Mouse (Mus musculus) monocyte, adult 2 months (primary cell): ENCODE data around the gene Mybpc2.
A peak's percentile ranks its signal among the peaks of the same experiment; 100 is the strongest.

ENCODE experiments used
- DNase-seq, 2 experiments: peaks; one replicate each; pipeline ENCODE4 v3.0.0; 2022; ENCODE audit warnings: low spot score in 2 of 2, low read depth in 1 of 2

Gene Mybpc2

DNA sequence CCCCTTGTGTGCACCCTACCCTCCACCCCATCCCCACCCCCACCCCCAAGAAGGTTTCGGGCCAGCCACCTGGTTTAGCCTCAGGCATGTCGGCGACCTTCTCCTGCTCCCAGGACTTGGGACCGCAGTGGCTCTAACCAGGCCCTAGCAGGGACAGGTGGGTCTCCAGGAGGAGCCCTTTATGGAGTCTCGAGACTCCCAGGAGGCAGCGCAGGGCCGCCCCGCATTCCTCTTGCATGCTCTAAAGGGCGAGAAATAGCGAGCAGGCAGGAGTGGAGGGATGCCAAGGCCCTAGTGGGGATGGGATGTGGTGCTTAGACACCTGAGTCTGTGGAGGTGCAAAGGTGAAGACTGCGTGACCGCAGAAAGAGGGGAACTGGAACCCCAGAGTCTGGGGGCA lies at the start of gene Mybpc2:
Gene Mybpc2, minus strand, starts transcription at position 155 of the 400 bp plus-strand sequence.
- DNase-seq: no peak

DNA sequence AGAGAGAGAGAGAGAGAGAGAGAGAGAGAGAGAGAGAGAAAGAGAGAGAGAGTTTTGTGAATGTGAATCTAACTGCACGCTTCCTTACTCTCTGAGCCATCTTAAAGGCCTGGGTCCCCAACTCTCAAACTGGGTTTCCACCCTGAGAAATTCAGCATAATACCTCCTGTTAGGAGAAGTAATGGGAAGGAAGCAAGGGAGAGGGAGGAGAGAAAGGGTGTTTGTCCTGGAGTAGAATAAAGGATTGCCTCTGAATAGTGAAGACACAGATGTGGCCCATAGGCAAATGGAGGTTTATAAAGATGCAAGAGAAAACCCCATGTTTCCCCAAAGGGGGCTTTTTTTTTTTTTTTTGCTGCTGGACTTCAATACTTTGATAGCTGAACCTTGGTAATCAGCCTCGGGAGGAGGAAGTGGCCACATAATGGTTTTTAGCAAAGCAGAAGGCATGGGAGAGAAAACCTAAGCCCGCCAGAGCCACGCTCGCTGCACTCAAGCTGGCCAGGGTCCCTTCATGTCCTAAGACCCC lies 48.6 kb upstream of the Mybpc2 start:
- no peak for DNase-seq

DNA sequence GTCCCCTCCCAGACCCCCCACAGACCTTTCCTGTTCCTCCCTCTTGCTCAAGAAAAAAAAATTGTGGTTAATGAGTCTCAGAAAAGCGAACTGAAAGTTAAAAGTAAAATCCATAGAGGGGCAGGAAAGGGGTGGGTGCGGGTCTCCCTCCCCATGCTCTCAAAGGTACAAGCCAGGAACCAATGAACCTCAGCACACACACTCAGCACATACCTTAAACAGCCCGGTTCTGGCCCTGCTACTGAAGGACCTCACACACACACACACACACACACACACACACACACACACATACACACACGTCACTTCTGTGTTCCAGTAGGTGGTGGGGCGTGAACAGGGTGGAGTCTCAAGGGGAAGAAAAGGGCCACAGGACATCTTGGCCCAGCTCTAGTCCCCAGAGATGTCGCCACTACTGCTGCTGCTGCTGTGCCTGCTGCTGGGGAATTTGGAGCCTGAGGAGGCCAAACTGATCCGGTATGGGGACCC lies 47.8 kb upstream of the Mybpc2 start, which contains the start of gene Napsa:
Gene Napsa, plus strand, starts transcription at position 168 of the 489 bp plus-strand sequence.
- peak; percentile 57 to 74 for DNase-seq

DNA sequence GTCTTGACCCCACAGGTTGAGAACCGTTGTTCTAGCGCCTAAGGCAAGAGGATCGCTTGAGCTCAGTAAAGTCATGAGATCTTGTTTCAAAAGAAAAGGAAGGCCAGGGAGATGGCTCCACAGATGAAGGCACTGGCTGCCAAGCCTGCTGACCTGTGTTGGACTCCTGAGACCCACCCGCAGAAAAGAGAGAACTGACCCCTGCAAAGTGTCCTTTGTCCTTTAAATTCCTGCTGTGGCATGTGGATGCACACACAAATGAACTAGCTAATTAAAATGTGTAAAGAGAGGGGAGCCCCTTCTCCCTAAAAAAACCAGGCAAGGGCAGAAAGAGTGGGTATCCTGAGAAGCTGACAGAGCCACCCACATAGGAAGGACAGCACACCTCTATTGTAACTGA lies 47.4 kb upstream of the Mybpc2 start:
- no peak for DNase-seq

DNA sequence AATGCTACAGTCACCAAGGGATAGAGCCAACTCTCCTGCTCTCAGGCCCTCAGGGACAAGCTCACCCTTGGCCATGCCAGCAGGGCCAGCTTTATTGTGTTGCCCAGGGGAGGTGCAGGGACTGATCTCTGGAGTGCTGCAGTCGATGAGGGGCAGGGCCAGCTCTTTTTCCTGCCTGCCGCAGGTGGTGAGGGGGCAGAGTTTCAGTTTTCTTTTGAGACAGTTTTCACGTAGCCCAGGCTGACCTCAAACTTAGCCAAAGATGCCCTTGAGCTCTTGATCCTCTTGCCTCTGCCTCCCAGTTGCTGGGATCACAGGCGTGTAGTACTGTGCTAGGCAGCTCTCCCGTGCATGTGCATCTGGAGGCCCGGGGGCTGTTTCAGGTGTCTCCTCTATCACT lies 46.5 kb upstream of the Mybpc2 start:
- no peak for DNase-seq

DNA sequence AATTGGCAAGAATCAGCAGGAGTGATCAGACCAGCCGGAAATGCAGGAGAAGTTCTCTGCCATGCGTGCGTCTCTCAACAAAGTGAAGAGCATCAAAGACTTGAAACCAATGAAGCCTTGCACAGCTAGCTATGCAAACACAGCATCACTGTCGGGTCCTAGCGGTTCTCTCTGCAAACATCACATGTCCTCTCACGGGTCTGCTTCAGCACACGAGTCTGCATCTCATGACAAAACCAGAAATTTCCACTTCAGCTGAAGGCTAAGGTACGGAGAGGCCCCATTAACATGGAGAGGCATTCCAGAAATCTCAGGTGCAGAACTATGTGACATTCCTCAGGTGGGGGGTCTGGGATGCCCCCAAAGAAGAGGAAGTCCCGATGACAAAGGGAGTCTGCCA lies 44.3 kb upstream of the Mybpc2 start:
- DNase-seq: no peak

DNA sequence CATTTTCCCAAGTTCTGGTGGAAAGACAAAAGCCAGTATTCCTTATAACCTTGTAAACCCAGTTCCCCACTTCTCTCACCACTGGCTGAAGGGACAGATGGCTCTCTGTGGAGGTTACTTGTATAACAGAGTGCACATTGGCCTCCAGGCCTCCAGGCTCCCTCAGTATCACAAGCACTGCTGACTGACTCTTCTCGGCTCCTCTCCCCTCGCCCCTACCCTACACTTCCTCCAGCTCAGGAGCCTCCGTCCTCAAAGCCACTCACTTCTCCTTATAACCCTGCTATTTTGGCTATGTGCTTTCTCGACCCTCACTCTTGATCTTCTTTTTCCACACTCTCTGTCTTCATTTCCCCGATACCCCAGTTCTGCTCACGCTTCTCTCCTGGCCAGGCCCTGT lies 41.0 kb upstream of the Mybpc2 start:
- DNase-seq: no peak

DNA sequence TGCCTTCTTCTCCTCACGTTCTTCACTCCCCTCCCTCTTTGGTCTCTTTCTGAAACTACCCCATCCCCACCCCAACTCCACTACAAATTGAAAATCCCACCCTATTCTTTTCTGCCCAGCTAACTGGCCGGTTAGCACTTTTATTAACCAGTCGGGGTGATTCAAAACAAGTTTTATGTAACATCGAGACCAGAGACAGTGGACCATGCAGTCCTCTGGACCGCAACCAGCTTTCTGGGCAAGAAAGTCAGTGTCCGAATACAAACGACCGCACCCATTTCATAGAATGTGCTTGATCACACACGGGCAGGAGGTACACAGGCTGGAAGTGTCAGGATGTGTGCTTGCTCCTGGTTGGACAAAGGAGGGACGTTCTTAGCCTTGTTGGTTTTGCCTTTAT lies 40.0 kb upstream of the Mybpc2 start:
- no peak for DNase-seq

DNA sequence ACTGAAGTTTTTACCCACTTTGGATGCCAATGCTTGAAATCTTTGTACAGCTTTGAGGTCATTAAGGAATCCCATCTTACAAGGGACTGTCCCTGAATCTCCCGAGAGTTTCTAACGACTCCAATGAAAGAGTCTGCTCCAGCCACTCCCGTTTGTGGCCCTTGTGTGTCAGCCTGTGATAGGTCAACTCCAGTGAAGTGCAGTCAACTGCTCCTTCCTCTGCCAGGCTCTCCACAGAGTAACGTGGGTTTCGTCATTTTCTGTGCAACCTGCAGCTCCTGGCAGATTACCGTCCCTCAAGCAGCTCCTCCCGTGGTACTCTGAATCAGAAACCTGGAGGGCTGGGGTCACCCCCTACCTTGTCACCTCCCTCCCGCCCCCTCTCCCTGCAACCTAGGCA lies 38.8 kb upstream of the Mybpc2 start:
- DNase-seq: no peak

DNA sequence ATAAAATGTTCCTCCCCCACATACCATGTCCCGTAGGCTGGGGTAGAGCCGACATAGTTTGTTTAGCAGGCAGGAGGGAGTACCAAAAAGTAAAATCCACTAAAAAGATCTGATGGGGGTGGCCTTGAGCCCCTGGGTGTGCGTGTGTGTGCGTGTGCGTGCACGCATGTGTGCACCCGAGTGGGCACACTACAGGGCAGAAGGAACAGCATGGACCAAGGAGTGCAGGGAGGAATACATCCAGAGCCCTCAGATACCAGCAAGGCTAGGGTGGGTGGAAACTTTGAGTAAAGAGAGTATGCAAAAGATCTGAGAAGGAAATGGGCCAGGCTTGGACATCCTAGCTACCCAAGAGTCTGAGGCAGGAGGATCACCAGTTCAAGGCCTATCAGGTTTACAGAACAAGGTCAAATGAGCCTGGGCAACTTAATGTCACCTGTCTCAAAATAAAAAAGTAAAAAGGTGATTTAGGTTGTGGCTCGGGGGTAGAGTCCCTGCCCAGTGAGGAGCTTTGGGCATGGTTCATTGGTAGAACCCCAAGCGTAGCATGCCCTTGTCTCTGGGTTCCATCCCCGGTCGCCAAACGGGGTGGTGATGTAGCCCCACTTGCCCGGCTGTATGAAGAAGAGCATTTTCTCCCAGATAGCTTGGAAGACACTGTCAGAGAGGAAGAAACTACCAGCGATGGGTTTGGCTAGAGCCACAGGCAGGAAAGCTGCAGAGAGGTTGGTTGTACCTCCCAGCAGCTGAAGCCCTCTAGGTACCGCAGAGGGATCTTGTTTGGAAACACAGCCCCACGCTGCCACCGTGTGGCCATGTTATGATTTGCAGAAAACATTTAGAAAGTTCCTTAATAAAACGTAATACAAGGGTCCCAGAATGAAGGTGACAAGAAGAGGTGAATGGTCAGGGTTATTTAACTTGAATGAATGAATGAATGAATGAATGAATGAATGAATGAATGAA lies 36.3 kb upstream of the Mybpc2 start:
- DNase-seq: peak; percentile 24 to 55

DNA sequence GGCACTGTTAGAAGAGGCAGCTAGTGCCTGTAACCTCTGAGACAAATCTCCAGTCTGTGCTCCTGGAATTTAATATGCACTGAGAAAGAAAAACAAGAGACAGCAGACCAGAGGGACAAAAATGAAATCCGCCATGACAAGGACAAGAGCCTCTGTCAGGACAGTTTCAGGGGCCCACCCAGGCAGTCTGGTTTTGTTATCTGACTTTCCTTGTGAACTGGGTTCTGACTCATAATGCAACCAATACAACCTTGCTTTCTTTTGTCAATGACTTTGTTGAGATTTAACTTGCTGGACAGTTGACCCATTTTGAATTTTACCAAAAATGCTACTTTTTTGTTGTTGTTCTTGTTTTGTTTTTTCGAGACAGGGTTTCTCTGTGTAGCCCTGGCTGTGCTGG lies 33.2 kb upstream of the Mybpc2 start:
- no peak for DNase-seq

DNA sequence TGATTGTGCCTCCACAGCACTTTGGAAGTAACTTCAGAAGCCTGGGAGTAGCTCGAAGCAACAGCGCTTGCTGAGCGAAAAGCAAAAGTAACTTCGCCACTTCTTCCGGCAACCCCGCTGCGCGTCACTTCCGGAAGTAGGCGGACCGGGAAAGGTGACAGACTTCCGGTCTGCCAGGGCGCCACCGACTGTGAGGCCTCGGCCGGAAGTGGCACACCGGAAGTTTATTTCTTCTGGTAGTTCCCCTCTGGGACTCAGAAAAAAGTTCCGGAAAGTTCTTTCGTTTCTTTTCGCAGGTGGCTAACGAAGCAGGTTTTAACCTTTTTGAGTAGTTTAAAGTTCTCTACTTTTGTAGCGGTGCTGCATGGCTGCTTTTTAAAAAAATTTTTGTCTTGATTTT lies 29.4 kb upstream of the Mybpc2 start, which contains the start of gene Nr1h2:
Gene Nr1h2, minus strand, starts transcription at position 126 of the 400 bp plus-strand sequence.
- DNase-seq: peak; percentile 87 to 96

DNA sequence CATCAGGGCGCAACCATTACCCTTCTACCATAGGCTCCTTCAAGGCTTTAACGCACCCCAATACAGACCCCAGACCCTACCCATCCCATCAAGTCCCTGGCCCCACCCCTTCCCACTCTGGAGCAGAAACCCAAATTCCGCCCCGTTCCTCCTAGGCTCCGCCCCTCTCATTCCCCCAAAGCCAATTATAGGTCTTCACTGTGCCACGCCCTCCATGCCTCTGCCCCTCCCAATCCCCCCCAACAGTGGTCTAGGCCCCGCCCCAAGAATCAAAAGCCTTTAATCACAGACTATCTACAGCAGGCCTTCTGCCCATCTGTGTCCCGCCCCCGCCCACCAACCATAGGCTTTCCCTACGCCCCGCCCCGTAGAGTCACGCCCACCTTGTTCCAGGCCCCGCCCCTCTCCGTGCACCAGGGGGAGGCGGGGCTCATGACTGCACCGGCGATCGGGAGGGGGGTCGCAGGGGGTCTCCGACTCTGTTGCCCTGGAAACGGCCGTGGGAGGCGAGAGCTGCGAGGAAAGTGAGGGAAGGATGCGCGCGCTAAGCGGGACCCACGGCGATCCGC lies 28.8 kb upstream of the Mybpc2 start:
- DNase-seq: peak; percentile 31 to 67

DNA sequence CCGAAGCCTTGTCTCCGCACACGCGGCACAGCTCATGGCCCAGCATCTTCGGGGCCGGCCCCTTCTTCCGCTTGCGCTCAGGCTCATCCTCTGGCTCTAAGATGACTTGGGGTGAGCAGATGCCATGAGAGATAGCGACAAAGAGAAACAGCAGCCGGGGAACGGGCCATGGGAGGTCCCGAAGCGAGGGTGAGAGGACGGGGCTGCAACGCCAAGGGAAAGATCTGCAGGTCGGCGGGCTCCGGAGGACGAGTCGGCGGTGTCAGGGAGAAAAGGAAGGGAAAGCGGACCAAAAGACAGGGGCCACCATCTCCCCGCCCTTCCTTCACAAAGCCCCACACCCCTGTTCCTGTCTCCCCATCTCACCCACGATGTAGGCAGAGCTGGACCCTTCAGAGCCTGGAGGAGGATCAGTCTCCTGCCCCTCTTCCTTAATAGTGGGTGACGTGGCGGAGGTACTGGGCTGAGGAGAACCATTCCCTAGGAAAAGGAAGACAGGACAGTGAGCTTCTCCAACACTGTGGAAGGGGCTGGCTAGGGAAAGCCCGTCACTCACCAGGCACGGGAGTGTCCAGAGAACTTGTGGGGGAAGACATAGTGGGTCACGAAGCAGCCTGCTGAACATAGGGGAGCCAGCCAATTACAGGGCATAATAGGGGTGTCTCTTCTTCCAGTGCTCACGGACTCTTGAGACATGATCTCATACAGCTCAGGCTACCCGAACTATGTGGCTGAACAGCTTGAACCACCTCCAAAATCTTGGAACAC lies 27.9 kb upstream of the Mybpc2 start:
- no peak for DNase-seq

DNA sequence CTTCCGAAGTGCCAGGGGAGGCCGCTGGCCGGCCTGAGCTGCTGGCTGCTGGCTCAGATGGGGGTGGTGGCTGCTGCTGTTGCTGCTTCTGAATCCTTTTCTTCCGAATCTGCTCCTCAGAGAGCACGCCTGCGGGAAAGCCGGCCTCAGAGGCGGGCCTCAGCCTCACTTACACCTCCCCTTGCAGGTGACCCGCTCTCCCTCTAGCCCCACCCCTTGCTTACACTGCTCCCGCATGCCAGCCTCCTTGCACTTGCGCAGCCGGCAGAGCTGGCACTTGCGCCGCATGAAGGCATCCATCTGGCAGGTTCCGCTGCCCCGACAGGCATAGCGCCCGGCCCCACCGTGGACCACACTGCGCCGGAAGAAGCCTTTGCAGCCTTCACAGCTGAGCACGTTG lies 27.3 kb upstream of the Mybpc2 start:
- DNase-seq: no peak

DNA sequence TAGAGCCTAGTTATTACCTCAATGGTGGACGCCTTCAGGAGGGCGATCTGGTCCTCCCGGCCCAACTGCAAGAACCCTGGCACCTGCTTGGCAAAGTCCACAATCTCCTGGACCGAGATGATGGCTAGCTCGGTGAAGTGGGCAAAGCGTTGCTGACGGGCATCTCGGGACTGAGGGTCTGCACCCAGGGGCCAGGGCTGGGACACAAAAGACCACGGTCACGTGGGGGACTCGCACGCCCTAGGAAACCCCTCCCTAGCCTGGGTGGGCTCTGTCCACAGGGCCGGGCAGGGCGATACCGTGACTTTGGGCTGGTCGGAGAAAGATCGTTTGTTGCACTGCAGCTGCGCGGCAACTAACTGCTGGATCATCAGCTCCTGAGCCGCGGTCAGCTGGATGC lies 26.8 kb upstream of the Mybpc2 start:
- no peak for DNase-seq

DNA sequence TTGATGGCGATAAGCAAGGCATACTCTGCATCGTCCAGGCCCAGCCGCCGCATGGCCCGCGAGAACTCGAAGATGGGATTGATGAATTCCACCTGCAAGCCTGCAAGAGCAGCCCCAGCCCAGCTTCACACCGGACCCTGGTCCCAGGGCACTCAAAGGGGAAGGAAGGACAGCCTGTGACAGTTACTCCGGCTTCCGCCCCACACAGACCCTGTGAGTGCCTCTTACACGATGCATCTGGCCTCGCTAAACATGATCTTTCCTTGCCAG lies 25.9 kb upstream of the Mybpc2 start:
- DNase-seq: no peak

DNA sequence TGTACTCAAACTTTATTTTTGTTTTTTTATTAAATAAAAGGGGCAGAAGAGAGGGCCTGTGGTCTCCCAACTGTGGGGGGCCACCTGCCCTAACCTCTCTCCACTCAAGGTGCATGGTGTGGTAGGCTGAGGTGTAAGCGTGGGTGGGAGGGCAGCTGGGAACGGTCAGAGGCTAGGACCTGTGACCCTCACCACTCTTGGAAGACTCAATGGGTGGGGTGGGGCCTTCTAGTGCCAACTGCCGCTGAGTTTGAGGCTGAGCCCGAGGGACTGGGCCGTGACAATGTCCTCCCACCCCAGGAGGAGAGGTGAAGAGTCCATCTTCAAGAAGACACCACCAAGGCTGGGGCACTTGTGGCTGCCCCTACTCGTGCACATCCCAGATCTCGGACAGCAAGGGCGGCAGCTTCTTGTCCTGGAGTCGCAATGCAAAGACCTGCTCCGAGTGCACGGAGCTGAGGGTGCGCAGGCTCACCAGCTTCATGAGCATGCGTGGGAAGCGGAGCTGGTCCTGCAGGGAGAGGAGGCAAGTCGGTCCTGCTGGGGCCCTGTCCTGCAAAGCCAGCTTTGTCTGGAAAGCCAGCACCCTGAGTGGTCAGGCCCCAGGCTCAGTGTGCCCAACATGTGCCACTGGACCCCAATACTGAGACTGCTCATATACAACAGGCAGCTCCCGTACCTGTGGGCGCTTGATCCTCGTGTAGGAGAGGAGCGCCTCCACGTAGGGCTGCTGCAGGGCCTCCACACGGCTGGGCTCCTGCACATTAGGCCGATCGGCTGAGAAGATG lies 25.4 kb upstream of the Mybpc2 start:
- DNase-seq: no peak

DNA sequence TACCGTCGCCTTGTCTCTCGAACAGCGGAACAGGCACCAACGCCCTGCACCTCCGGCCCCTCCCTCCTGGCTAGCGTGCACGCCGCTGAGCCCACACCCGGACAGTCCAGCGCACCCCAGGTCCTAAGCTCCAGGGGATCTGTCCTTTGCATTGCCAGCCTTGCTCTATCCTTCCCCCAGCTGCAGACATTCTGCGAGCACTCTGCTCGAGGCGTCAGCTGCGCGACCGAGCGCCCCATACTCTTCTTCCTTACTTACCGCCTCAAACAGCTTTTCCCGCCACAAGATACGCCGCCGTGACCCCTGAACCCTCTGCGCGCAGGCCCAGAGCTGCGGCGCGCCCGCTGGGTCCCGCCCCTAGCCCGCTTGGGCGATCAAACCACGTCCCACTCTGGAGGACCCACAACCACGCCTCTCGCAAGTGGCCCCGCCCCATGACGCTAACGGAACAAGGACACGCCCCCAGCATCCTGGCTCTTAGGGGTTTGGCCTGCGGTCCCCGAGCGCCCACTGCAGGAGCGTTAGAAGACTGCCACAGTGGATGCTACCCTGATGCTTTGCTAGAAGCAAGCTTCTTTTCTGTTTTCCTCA lies 24.1 kb upstream of the Mybpc2 start, which contains the start of gene Pold1:
Gene Pold1, minus strand, starts transcription at position 353 of the 591 bp plus-strand sequence.
- peak; percentile 100 for DNase-seq

DNA sequence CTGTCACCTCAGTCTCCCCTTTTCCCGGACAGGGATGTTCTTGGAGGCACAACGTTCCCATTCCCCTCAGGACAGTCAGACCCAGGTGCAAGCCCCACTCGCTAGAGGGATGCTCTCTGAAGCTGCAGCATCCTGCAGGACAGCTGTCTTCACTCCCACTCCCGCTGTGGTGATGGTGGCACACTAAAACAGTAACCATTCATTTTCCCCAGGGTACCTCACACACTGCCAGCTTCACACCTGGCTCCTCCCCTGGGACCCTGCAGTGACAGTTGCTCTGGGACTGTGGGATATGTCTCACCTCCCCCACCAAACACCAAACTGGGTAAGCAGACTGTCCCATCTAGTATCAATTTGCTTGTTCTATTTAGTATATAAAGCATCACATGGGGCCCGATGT lies 23.3 kb upstream of the Mybpc2 start:
- DNase-seq: no peak
